Mouse (Mus musculus): ENCODE results near the gene Ints5.

- no peak for TF ChIP-seq CTCF (IDR thresholded peaks at IDR 0.05; ENCODE audit: control insufficient read depth, insufficient read depth, insufficient read length)
- no peak for TF ChIP-seq CEBPB (IDR thresholded peaks at IDR 0.05; ENCODE audit: low read depth)
- no peak for TF ChIP-seq MAX (IDR thresholded peaks at IDR 0.05)
Measured at GRCm38 (mm10) chr19:8911810-8912209, 19.0 kb downstream of the Ints5 start.
